Mouse (Mus musculus) forebrain, embryonic 15.5 days (tissue): ENCODE results near the gene Gm5065. TPM values are rescaled to one million over a fixed set of nuclear protein-coding genes. Genes with fewer than 3 reads are reported as not detected.

Experiments used
- ATAC-seq: fragments of 200-750 bp; cut with Nextera tagmentation; replicated peaks from 2 replicates; pipeline ENCODE4 v1.8.0; 2017; ENCODE audit warnings: mild to moderate bottlenecking, moderate TSS enrichment, moderate library complexity
- H3K27ac ChIP-seq: fragments of 300-500 bp; sonication (generic); replicated peaks from 2 replicates; pipeline ENCODE4 v1.5.1; 2015; ENCODE audit warnings: mild to moderate bottlenecking, inconsistent platforms
- H3K27me3 ChIP-seq: fragments of 300-500 bp; sonication (generic); 2 replicates; pipeline ENCODE4 v1.6.1; 2015; ENCODE audit warnings: inconsistent platforms
- H3K36me3 ChIP-seq: fragments of 300-500 bp; sonication (generic); 2 replicates; pipeline ENCODE4 v1.6.1; 2015; ENCODE audit warnings: mild to moderate bottlenecking, inconsistent platforms
- H3K4me1 ChIP-seq: fragments of 300-500 bp; sonication (generic); 2 replicates; pipeline ENCODE4 v1.6.1; 2015; ENCODE audit warnings: inconsistent platforms
- H3K4me2 ChIP-seq: fragments of 300-500 bp; sonication (generic); replicated peaks from 2 replicates; pipeline ENCODE4 v1.6.1; 2015; ENCODE audit warnings: mild to moderate bottlenecking, inconsistent platforms
- H3K4me3 ChIP-seq: fragments of 300-500 bp; sonication (generic); 2 replicates; pipeline ENCODE4 v1.5.1; 2015; ENCODE audit warnings: mild to moderate bottlenecking, inconsistent platforms
- H3K9ac ChIP-seq: fragments of 300-500 bp; sonication (generic); replicated peaks from 2 replicates; pipeline ENCODE4 v1.6.1; 2015; ENCODE audit warnings: mild to moderate bottlenecking, inconsistent platforms
- H3K9me3 ChIP-seq: fragments of 300-500 bp; sonication (generic); 2 replicates; pipeline ENCODE4 v1.6.1; 2016; ENCODE audit warnings: inconsistent platforms
- whole genome bisulfite sequencing: fragments of 180-500 bp; shearing (Covaris S2); methylation state at CpG from one replicate; pipeline ENCODE4 v1.1.7; 2015; ENCODE audit warnings: mixed read lengths; 5-methylcytosine and 5-hydroxymethylcytosine counted together
- polyA plus RNA-seq: library from polyadenylated mRNA; unstranded; fragments of >200 nt; fragmentation: Nextera tagmentation; extraction: Ambion mirVana; gene quantifications from 2 replicates; pipeline ENCODE4 v1.2.1, GENCODE M21; 2015

Gene Gm5065
- polyA plus RNA-seq, result not detected in 2 replicates

DNA sequence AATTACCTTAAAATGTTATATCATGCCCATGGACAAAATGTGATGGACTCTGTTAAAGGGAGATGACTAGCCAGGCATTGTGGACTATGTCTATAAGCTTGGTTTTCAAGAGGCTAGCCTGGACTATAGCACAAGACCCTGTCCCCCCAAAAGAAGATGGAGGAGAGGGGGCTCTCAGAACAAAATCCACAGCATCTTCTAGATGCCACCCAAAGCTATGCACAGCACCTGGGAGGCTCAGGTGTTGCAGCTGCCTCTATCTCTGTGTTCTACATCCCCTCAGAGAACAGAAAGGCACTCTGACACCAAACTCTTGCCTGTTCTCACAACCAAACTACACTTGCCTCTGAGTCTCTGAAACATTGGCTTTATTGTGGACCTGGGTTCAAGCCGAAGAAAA lies at the start of gene Gm5065:
Gene Gm5065, plus strand, starts transcription at position 301 of the 400 bp plus-strand sequence.
- ATAC-seq, result no peak
- WGBS, result 92% methylated on average over 1 of the region's 1 CpGs

GRCm38 (mm10) chr7:5327511-5327910 lies 22.8 kb upstream of the Gm5065 start:
- H3K9ac ChIP-seq, result no peak overlapping the region
- H3K27me3 ChIP-seq, result no peaks in the 10 kb centered on the region
- no peak overlapping the region for H3K4me3 ChIP-seq
- H3K27ac ChIP-seq, result no peak overlapping the region
- WGBS, result 82% methylated on average over 1 of the region's 1 CpGs
- no peak for ATAC-seq
- H3K4me2 ChIP-seq, result no peak overlapping the region
- no peaks in the 10 kb centered on the region for H3K4me1 ChIP-seq
- H3K36me3 ChIP-seq, result no peaks in the 10 kb centered on the region
- peaks cover 19% of the 10 kb centered on the region for H3K9me3 ChIP-seq

More for the DNA sequence above, at the start of gene Gm5065:
- no peaks in the 10 kb centered on the region for H3K27me3 ChIP-seq
- no peak within 1 kb of the TSS for H3K27ac ChIP-seq
- no peak within 1 kb of the TSS for H3K4me2 ChIP-seq
- no peaks in the 10 kb centered on the region for H3K36me3 ChIP-seq
- H3K9me3 ChIP-seq, result peaks cover 31% of the 10 kb centered on the region; the same call in 1 of the 2 replicates
- H3K4me1 ChIP-seq, result no peaks in the 10 kb centered on the region
- H3K4me3 ChIP-seq, result no peak within 1 kb of the TSS
- no peak within 1 kb of the TSS for H3K9ac ChIP-seq

GRCm38 (mm10) chr7:5350935-5351334 lies 598 bp downstream of the Gm5065 start, which contains the start of gene Nlrp2:
Gene Nlrp2, minus strand, starts transcription at chr7:5351035.
- no peak within 1 kb of the TSS for H3K27ac ChIP-seq
- ATAC-seq, result no peak
- no peak within 1 kb of the TSS for H3K4me2 ChIP-seq
- H3K9ac ChIP-seq, result no peak within 1 kb of the TSS
- 91% methylated on average over 4 of the region's 4 CpGs for WGBS
- peaks cover 31% of the 10 kb centered on the region; the same call in 1 of the 2 replicates for H3K9me3 ChIP-seq
- no peaks in the 10 kb centered on the region for H3K27me3 ChIP-seq
- no peak within 1 kb of the TSS for H3K4me3 ChIP-seq
- H3K36me3 ChIP-seq, result no peaks in the 10 kb centered on the region
- no peaks in the 10 kb centered on the region for H3K4me1 ChIP-seq

GRCm38 (mm10) chr7:5363599-5363998 lies 13.3 kb downstream of the Gm5065 start:
- Histone ChIP-seq H3K9ac (no peak overlapping the region), H3K4me1 (no peaks in the 10 kb centered on the region), H3K27me3 (no peaks in the 10 kb centered on the region), H3K9me3 (peaks cover 22% of the 10 kb centered on the region), H3K4me2 (no peak overlapping the region), H3K36me3 (no peaks in the 10 kb centered on the region), H3K4me3 (no peak overlapping the region), H3K27ac (no peak overlapping the region)
- 96% methylated on average over 5 of the region's 5 CpGs for WGBS
- no peak for ATAC-seq

- H3K9ac ChIP-seq, result no peak overlapping the region
- 89% methylated on average over 2 of the region's 2 CpGs for WGBS
Observed at GRCm38 (mm10) chr7:5366724-5367123, 16.4 kb downstream of the Gm5065 start.

GRCm38 (mm10) chr7:5406201-5406600 lies 55.9 kb downstream of the Gm5065 start:
- 52% methylated on average over 2 of the region's 2 CpGs for WGBS

More at GRCm38 (mm10) chr7:5366724-5367123, 16.4 kb downstream of the Gm5065 start:
- no peak overlapping the region for H3K27ac ChIP-seq
- no peak overlapping the region for H3K4me3 ChIP-seq
- H3K4me2 ChIP-seq, result no peak overlapping the region
- no peaks in the 10 kb centered on the region for H3K36me3 ChIP-seq
- ATAC-seq, result no peak
- peaks cover 20% of the 10 kb centered on the region for H3K9me3 ChIP-seq
- no peaks in the 10 kb centered on the region for H3K27me3 ChIP-seq
- H3K4me1 ChIP-seq, result no peaks in the 10 kb centered on the region

More at GRCm38 (mm10) chr7:5406201-5406600, 55.9 kb downstream of the Gm5065 start:
- H3K4me1 ChIP-seq, result no peaks in the 10 kb centered on the region
- no peaks in the 10 kb centered on the region for H3K36me3 ChIP-seq
- no peaks in the 10 kb centered on the region for H3K27me3 ChIP-seq
- no peak overlapping the region for H3K27ac ChIP-seq
- peaks cover 23% of the 10 kb centered on the region for H3K9me3 ChIP-seq
- H3K9ac ChIP-seq, result no peak overlapping the region
- ATAC-seq, result no peak
- no peak overlapping the region for H3K4me3 ChIP-seq
- H3K4me2 ChIP-seq, result no peak overlapping the region

Other genes starting within 250 kb of the Gm5065 start
- gene Rfpl4, start 233.6 kb upstream of the Gm5065 start, polyA plus RNA-seq, result 0.13 TPM in 1 of 2 replicates, not detected in the other
- 0.19 TPM in 1 of 2 replicates, not detected in the other for gene Rasl2-9, start 224.6 kb upstream of the Gm5065 start, polyA plus RNA-seq
- 0.01 TPM in 1 of 2 replicates, not detected in the other for gene Vmn1r55, start 200.9 kb upstream of the Gm5065 start, polyA plus RNA-seq
- not detected in 2 replicates for gene Vmn1r56, start 153.8 kb upstream of the Gm5065 start, polyA plus RNA-seq
- not detected in 2 replicates for gene Vmn1r57, start 132.0 kb upstream of the Gm5065 start, polyA plus RNA-seq
- gene Nlrp2, start 498 bp downstream of the Gm5065 start, polyA plus RNA-seq, result not detected in 2 replicates
- not detected in 2 replicates for gene Vmn1r58, start 62.9 kb downstream of the Gm5065 start, polyA plus RNA-seq
- not detected in 2 replicates for gene Vmn1r59, start 106.2 kb downstream of the Gm5065 start, polyA plus RNA-seq
- gene Vmn2r28, start 143.4 kb downstream of the Gm5065 start, polyA plus RNA-seq, result not detected in 2 replicates
- gene Vmn1r60, start 196.8 kb downstream of the Gm5065 start, polyA plus RNA-seq, result not detected in 2 replicates